Mouse (Mus musculus): ENCODE measurements around the gene Tab1. TPM values are rescaled to one million over a fixed set of nuclear protein-coding genes. Genes with fewer than 3 reads are reported as not detected.

Gene Tab1
- total and polyA plus RNA-seq, 2 experiments from 2014 or later, result 23.6 to 43.5 TPM

GRCm38 (mm10) chr15:80100871-80101270 is 32.1 kb upstream of the Tab1 start:
- DNase-seq (ENCODE audit: low spot score), result no peak
- Histone ChIP-seq H3K9me3 (ENCODE audit: low read length) (no peaks in the 10 kb centered on the region), H3K4me3 (ENCODE audit: low read depth, low read length) (no peak overlapping the region), H3K27ac (ENCODE audit: low read depth, low read length) (no peak overlapping the region), H3K36me3 (ENCODE audit: insufficient read depth, low read length) (peaks cover 4% of the 10 kb centered on the region; the same call in 1 of the 2 replicates), H3K27me3 (ENCODE audit: insufficient read depth, low read length) (no peaks in the 10 kb centered on the region), H3K4me2 (ENCODE audit: low read depth, low read length, poor library complexity, severe bottlenecking) (no peak overlapping the region), H3K4me1 (ENCODE audit: insufficient read depth, low read length) (peaks cover 13% of the 10 kb centered on the region), H3K9ac (replicated peaks; ENCODE audit: low read length, poor library complexity, severe bottlenecking) (no peak overlapping the region)
- TF ChIP-seq CTCF (IDR thresholded peaks at IDR 0.05), result no peak
- ATAC-seq (ENCODE audit: low FRiP score), result no peak
- 82% methylated on average over 10 of the region's 10 CpGs for WGBS

DNA sequence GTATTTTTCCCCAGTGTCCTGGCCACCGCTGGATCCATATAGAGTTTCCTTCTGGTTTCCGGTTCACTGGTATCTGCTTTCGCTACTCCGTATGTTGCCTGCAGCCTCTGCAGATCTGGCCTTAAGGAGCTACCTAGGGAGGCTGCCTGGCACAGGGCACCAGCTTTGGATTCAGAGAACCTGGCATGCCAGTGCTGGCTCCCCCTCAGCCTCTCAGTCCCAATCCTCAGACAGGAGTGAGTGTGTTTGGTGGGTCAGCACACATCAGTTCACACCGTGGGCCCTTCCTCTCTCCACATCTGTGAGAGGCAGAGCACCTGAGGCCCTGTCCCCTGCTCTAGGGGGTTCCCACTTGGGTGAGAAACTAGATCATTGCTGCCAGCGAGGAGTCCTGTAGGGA is 31.4 kb upstream of the Tab1 start:
- ATAC-seq (ENCODE audit: low FRiP score), result no peak
- H3K27ac ChIP-seq (ENCODE audit: low read depth, low read length), result no peak overlapping the region
- peaks cover 4% of the 10 kb centered on the region; the same call in 1 of the 2 replicates for H3K36me3 ChIP-seq (ENCODE audit: insufficient read depth, low read length)
- 83% methylated on average over 6 of the region's 6 CpGs for WGBS
- H3K4me3 ChIP-seq (ENCODE audit: low read depth, low read length), result no peak overlapping the region
- DNase-seq (ENCODE audit: low spot score), result no peak
- H3K4me2 ChIP-seq (ENCODE audit: low read depth, low read length, poor library complexity, severe bottlenecking), result no peak overlapping the region
- H3K27me3 ChIP-seq (ENCODE audit: insufficient read depth, low read length), result no peaks in the 10 kb centered on the region
- TF ChIP-seq CTCF (IDR thresholded peaks at IDR 0.05), result no peak
- peaks cover 13% of the 10 kb centered on the region for H3K4me1 ChIP-seq (ENCODE audit: insufficient read depth, low read length)
- no peaks in the 10 kb centered on the region for H3K9me3 ChIP-seq (ENCODE audit: low read length)
- H3K9ac ChIP-seq (replicated peaks; ENCODE audit: low read length, poor library complexity, severe bottlenecking), result no peak overlapping the region

DNA sequence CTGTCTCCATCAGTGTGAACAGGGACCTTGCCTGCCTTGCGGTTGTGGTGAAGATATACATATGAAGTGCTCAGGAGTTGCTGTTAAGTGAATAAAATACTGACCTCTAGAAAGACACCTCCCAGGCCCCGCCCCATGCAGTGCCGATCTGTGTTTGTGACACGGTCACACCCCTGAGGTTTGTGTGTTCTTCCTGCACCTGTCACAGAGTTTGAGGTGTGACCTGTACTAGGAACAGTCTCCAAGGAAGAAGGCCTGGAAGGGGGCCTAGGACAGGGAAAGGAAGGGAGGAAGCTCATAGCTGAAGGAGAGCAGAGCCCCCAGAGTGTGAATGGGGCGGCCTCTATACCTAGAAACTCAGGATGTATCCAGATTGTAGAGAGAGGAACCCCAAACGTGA is 30.4 kb upstream of the Tab1 start:
- Histone ChIP-seq H3K36me3 (ENCODE audit: insufficient read depth, low read length) (peaks cover 4% of the 10 kb centered on the region; the same call in 1 of the 2 replicates), H3K27me3 (ENCODE audit: insufficient read depth, low read length) (no peaks in the 10 kb centered on the region), H3K9ac (replicated peaks; ENCODE audit: low read length, poor library complexity, severe bottlenecking) (no peak overlapping the region), H3K9me3 (ENCODE audit: low read length) (no peaks in the 10 kb centered on the region), H3K4me2 (ENCODE audit: low read depth, low read length, poor library complexity, severe bottlenecking) (no peak overlapping the region), H3K4me1 (ENCODE audit: insufficient read depth, low read length) (peaks cover 8% of the 10 kb centered on the region; the same call in 1 of the 2 replicates), H3K27ac (ENCODE audit: low read depth, low read length) (no peak overlapping the region), H3K4me3 (ENCODE audit: low read depth, low read length) (no peak overlapping the region)
- DNase-seq (ENCODE audit: low spot score), result no peak
- WGBS, result 83% methylated on average over 6 of the region's 6 CpGs
- ATAC-seq (ENCODE audit: low FRiP score), result no peak
- no peak for TF ChIP-seq CTCF (IDR thresholded peaks at IDR 0.05)

- Histone ChIP-seq H3K4me2 (ENCODE audit: low read depth, low read length, poor library complexity, severe bottlenecking) (no peak overlapping the region), H3K9me3 (ENCODE audit: low read length) (no peaks in the 10 kb centered on the region), H3K27ac (ENCODE audit: low read depth, low read length) (peak overlapping the region; percentile 27), H3K4me1 (ENCODE audit: insufficient read depth, low read length) (peaks cover 4% of the 10 kb centered on the region; the same call in 1 of the 2 replicates), H3K36me3 (ENCODE audit: insufficient read depth, low read length) (peaks cover 9% of the 10 kb centered on the region), H3K27me3 (ENCODE audit: insufficient read depth, low read length) (no peaks in the 10 kb centered on the region), H3K4me3 (ENCODE audit: low read depth, low read length) (no peak overlapping the region), H3K9ac (replicated peaks; ENCODE audit: low read length, poor library complexity, severe bottlenecking) (no peak overlapping the region)
- TF ChIP-seq CTCF (IDR thresholded peaks at IDR 0.05), result peak; percentile 60
- DNase-seq (ENCODE audit: low spot score) (no peak), ATAC-seq (ENCODE audit: low FRiP score) (no peak)
- 43% methylated on average over 12 of the region's 12 CpGs for WGBS
These were observed 27.2 kb upstream of the Tab1 start for GRCm38 (mm10) chr15:80105490-80106410.

DNA sequence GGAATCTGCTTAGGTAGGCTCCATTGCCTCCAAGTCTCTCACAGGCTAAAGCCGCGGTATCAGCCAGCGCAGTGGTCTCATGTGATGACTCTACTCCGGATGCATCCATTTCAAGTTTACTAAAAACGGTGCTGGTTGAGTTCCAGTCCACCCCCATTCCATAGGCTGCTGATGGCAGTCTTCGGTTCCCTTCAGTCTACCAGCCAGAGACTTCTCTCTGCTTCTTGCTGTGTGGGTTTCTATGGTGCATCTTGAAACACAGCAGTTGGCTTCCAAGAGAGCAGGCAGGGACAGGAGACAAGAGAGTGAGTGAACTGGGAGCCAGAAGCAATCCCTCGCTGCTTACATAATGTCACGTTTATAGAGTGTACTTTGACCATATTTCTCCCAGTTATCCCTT is 25.8 kb upstream of the Tab1 start:
- no peak for ATAC-seq (ENCODE audit: low FRiP score)

DNA sequence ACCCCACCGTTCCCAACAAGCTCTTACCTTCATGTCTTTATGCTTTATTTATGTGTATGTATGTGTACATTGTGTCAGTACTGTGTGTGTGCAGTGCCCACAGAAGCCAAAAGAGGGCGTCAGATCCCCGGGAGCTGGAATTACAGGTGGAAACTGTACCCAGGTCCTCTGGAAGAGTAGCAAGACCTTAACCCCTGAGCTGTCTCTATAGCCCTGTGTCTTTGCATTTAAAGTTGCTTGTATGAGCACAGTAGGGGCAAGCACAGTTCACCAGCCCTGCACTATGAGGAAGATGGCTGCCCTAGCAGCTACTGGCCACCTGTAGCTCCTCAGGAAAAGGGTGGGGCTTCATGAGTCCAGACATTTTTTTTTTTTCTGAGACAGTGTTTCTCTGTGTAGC is 25.4 kb upstream of the Tab1 start:
- Histone ChIP-seq H3K4me1 (ENCODE audit: insufficient read depth, low read length) (peaks cover 4% of the 10 kb centered on the region; the same call in 1 of the 2 replicates), H3K36me3 (ENCODE audit: insufficient read depth, low read length) (peaks cover 16% of the 10 kb centered on the region), H3K9ac (replicated peaks; ENCODE audit: low read length, poor library complexity, severe bottlenecking) (no peak overlapping the region), H3K27me3 (ENCODE audit: insufficient read depth, low read length) (no peaks in the 10 kb centered on the region), H3K27ac (ENCODE audit: low read depth, low read length) (no peak overlapping the region), H3K4me3 (ENCODE audit: low read depth, low read length) (no peak overlapping the region), H3K9me3 (ENCODE audit: low read length) (no peaks in the 10 kb centered on the region), H3K4me2 (ENCODE audit: low read depth, low read length, poor library complexity, severe bottlenecking) (no peak overlapping the region)
- ATAC-seq (ENCODE audit: low FRiP score) (no peak), DNase-seq (ENCODE audit: low spot score) (no peak)
- peak; percentile 11; the same call in 1 of the 2 replicates for TF ChIP-seq CTCF (IDR thresholded peaks at IDR 0.05)
- 96% methylated on average over 3 of the region's 3 CpGs for WGBS

More for the DNA sequence above, 25.8 kb upstream of the Tab1 start:
- H3K27me3 ChIP-seq (ENCODE audit: insufficient read depth, low read length), result no peaks in the 10 kb centered on the region
- H3K9me3 ChIP-seq (ENCODE audit: low read length), result no peaks in the 10 kb centered on the region
- TF ChIP-seq CTCF (IDR thresholded peaks at IDR 0.05), result no peak
- no peak overlapping the region for H3K9ac ChIP-seq (replicated peaks; ENCODE audit: low read length, poor library complexity, severe bottlenecking)
- H3K4me3 ChIP-seq (ENCODE audit: low read depth, low read length), result no peak overlapping the region
- H3K27ac ChIP-seq (ENCODE audit: low read depth, low read length), result no peak overlapping the region
- peaks cover 16% of the 10 kb centered on the region for H3K36me3 ChIP-seq (ENCODE audit: insufficient read depth, low read length)
- H3K4me1 ChIP-seq (ENCODE audit: insufficient read depth, low read length), result peaks cover 4% of the 10 kb centered on the region; the same call in 1 of the 2 replicates
- no peak for DNase-seq (ENCODE audit: low spot score)
- no peak overlapping the region for H3K4me2 ChIP-seq (ENCODE audit: low read depth, low read length, poor library complexity, severe bottlenecking)
- 94% methylated on average over 8 of the region's 8 CpGs for WGBS

Data from midbrain, postnatal 0 days (tissue).